Mouse (Mus musculus): ENCODE measurements at regions not wholly inside any gene's neighbourhood (a gene's known extent, or its start where the extent isn't known, plus 50 kb on each side); places are given as distances from the start of the nearest gene placed in this dataset.

DNA sequence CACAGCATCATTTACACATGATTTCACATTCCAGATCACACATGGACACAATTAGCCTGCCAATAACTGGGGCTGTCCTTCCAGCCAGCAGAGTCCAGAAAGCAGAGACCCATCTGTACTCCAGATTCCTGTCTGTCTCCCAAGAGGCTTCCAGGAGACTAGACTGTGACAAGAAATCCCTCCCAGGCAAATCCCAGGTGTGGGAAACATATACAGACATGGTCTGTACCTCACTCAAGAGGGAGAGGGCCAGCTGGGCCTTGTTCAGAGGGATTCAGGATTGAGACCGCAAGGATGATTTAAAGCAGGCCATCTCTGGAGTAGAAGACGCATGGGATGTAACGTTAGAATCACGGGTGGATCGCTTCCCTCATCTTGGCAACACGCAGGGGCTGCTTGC, 182.7 kb upstream of the Prr30 start:
- DNase-seq (ENCODE audit: low spot score in 2 of 2): no peak

DNA sequence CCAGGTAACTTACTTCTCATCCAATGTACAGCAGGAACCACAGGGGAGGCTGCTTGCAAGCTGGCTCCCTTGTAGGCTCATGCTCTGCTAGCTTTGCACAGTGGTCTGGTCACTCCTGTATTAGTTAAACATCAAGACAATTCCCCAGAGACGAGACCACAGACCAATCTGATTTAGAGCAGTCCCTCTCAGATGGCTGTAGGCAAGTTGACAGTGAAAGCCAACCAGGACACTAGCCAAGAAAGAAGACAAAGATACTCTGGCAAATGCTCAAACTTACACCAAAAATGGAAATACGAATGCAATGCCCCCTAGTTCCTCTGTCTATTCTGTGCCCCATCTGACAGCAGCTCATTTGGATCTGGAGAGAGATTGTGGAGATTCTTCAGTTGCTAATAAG, 181.8 kb upstream of the Prr30 start:
- DNase-seq (ENCODE audit: low spot score in 2 of 2): no peak

DNA sequence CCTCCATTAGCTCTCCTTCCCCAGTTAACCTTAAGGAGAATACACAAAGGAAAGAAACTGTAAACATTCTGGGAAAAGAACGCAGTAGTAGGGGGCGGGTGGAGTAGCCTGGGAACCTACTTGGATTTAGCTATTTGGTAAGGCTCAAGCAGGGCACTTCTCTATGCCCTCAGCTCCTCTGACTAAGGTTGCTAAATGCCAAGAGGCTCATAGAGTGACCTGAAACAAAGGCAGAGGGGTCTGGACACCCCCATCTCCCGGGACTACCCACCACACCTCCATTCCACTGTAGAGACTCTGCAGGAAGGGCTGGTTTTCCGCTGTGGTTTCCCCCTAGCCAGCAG, 179.5 kb upstream of the Prr30 start:
- DNase-seq (ENCODE audit: low spot score in 2 of 2): no peak

GRCm38 (mm10) chr14:101378965-101379662, 179.0 kb upstream of the Prr30 start:
- DNase-seq (ENCODE audit: low spot score in 2 of 2): peak; percentile 88 to 91

DNA sequence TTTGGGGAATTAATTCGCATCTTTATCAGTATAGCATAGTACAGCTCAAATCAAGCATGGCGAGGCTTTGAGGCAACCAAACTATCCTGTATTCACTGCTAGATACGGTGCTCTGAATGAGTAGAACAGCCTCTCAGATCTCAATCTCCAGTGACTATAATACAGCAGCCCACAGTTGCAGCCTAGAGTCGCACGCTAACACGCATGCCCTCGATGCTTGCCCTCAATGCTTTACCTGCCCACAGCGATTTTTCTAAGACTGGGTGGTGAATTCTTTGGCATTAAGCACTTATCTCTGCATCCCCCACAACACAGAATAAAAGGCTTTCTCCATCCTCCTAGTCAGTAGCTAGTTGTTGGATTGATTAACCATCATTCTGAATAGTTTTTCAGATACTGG, 178.4 kb upstream of the Prr30 start:
- no peak for DNase-seq (ENCODE audit: low spot score in 2 of 2)

DNA sequence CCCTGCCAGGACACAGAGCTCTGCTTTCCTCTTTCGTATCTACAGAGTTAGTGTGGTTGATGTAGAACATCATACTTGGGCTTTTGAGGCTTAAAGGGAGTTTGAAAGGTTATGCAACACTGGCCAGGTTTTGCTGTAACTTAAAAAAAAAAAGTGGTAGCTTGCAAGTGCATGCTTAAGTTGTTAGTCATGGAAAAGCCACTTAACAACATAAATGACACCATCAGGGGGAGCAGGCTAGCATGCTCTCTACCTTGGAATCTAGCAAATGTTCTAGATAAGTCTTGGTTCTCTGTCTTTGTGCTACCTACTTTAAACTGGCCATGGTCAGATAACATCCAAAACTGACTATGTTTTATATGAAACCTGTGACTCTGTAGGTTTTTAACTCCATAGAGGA, 176.6 kb upstream of the Prr30 start:
- no peak for DNase-seq (ENCODE audit: low spot score in 2 of 2)

DNA sequence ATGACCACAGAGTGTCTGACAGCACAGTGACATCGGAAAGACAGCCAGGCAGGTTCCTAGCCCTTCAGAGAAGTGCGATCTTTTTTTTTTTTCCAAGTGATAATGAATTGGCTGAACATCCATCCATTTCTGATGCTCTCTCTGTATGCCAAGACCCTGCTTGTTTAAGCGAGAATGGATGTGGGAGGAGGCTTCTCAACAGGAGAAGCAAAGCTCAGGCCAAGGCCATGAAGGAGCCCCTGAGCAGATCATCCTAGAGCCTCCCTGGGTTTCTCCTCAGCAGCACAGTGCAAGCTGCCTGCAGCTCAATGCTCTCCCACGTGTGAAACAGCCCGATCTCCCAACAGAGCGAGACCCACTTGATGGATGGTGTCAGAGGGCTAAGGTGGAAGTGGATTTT, 175.7 kb upstream of the Prr30 start:
- DNase-seq (ENCODE audit: low spot score in 2 of 2): no peak

- no peak for DNase-seq (ENCODE audit: low spot score in 2 of 2)
Measured at GRCm38 (mm10) chr14:101373864-101374263, 173.7 kb upstream of the Prr30 start.

- no peak for DNase-seq (ENCODE audit: low spot score in 2 of 2)
Measured at GRCm38 (mm10) chr14:101359860-101360259, 159.7 kb upstream of the Prr30 start.

DNA sequence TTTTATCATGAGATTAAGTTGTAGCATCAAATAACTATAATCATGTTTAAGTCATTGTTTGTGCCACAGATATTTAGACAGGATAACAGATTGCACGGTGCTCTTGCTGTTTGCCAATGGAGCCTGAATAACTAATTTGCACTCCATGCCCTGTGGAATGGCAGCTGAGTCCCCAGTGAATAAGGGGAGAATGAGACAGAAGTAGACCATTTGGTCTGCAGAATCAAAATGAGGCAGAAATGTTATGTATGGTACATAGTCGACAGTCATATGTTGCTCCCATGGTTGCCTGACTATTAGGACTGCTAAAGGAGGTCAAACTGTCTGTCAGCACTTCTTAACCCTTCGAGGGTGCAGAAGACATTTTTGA, 152.9 kb upstream of the Prr30 start:
- no peak for DNase-seq (ENCODE audit: low spot score in 2 of 2)

DNA sequence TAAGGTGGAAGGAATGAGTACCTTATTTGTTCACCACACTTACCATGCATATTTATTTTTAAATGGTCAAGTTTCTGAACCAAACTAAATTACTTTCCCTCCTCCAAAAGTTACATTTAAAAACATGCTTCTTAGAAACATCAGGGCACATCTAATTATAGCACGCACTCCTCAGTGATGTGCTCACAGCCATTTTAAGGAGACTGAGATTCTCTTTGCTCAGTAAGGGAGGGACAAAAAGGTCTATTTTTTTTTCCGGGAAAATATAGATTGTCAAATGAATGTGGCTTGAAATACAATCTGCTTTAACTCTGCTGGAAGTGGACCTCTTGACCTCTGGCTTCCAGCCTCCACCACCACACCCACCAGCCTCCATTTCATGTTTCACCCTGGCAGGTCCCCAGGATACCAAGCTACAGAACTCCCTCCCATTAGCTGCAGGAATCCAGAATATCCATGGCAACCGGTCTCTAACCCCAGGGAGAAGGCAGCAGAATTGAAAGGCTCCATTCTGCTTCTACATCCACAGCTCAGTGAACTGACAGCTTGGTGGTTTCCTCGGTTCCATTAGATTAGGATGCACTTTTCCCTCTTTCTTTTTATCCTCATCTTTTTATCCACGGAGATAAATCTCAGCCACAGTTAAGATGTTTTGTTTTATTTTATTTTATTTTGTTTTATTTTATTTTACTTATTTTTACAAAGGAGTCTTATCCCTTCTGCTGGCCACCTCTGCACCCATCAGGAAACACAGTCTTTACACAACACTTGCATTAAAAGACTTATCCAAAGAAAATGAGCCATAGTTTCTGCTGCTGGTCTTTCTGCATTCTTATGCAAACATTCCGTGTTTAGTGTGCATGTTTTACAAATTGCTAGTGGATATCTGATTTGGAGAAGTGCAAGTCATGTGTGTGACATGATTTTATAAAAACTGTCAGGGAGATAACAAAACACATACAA, 152.2 kb upstream of the Prr30 start:
- peak; percentile 54 to 69 for DNase-seq (ENCODE audit: low spot score in 2 of 2)

DNA sequence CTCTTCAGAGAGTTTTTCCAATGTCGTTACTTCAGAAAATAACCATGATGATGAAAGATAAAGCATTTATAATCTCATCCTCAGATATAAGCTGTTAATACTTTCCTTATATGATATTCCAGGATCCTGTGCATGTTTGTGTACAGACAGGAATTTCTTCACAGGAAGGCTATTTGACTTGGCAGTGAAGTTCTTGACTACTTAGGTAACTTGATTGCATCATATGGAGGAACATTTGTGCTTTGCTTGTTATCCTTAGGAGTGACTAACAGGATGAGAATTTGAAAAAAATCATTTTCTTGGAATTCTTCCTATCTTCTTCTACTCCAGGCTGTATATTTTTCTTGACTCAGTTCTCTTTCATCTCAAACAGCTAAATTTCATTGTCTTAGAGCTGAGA, 140.2 kb upstream of the Prr30 start:
- DNase-seq (ENCODE audit: low spot score in 2 of 2): no peak

- DNase-seq (ENCODE audit: low spot score in 2 of 2): no peak
Measured at GRCm38 (mm10) chr14:101332015-101332414, 131.9 kb upstream of the Prr30 start.

DNA sequence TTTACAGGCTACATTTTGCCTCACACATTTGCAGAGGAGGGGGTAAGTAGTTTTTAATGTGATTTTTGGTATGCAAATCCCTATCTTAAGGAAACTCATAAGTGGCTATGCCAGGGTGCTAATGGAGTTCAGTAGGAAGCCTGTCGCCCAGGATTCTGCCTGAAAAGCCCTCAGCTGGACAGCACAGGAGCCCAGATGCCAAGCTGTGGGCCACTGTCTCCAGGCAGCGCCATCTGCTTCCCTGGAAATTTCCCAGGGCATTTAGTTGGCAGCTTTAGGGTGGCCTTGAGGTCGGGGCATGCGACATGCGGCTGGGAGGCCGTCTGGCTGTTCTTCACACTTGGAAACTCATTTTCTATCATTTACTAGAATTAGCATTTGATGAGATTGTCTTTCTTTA, 127.3 kb upstream of the Prr30 start:
- DNase-seq (ENCODE audit: low spot score in 2 of 2): peak; percentile 24 to 52

GRCm38 (mm10) chr14:101326477-101326941, 126.4 kb upstream of the Prr30 start:
- DNase-seq (ENCODE audit: low spot score in 2 of 2): no peak

- DNase-seq (ENCODE audit: low spot score in 2 of 2): no peak
Measured at GRCm38 (mm10) chr14:101323361-101323760, 123.2 kb upstream of the Prr30 start.

DNA sequence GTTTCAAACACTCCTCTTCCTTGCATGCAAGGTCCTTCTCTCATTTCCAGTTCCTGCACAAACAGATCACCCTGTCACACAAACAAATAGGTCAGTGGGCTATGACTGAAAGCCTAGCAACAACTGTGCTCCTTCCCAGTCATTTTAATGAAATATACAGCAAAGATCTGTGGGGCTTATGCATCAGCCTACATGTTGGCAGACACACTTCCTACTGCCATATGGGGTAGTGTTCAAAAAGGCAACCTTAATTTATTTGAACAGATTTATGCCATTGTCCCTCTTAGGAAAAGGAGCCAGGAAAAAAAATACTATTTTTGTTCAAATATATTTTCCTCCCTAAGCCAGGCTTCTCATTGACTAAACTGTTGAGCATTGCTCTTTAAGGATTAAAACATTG, 107.8 kb upstream of the Prr30 start:
- DNase-seq (ENCODE audit: low spot score in 2 of 2): no peak

DNA sequence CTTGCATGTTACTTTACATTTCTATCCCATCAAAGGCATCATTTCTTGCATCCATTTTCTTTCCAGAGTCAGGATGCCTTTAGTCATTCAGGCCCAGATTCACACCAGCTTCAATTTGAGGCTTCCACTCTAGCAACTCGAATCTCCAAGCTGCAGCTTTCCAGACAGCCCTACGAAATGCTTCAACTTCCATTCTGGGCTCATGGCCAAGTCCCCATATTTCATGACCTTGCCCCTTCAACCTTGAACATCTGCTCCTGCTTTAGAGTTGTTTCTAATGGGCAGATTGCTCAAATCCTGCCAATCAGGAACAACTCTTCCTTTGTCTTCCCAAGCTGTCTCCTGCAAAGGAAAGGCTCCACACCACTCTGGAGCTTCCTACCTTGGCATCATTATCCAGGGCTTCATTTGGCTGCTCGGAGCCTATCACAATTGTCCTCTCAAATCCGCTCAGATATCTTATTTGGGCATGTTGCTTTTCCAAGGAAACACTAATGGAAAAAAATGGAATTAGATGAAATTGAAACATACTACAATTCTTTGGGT, 104.4 kb upstream of the Prr30 start:
- no peak for DNase-seq (ENCODE audit: low spot score in 2 of 2)

- no peak for DNase-seq (ENCODE audit: low spot score in 2 of 2)
Measured at GRCm38 (mm10) chr14:101297841-101298240, 97.7 kb upstream of the Prr30 start.

DNA sequence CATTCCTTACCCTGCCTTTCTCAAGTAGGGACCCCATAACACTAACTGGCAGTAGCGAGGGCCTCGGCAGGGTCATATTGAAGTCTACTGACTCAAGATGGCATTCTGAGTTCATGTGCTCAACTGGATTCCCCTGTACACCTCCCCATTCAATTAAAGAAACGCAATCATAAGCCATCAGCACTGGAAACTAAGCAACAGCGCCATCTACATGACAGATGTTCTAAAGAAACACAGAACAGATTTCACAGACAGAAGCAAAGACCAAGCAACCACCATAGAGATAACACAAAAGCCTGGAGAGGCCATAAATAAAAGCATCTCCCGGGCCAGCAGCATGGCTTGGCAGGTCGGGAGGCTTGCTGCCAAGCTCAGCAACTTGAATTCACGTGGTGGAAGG, 94.6 kb upstream of the Prr30 start:
- peak; percentile 49 to 67 for DNase-seq (ENCODE audit: low spot score in 2 of 2)

DNA sequence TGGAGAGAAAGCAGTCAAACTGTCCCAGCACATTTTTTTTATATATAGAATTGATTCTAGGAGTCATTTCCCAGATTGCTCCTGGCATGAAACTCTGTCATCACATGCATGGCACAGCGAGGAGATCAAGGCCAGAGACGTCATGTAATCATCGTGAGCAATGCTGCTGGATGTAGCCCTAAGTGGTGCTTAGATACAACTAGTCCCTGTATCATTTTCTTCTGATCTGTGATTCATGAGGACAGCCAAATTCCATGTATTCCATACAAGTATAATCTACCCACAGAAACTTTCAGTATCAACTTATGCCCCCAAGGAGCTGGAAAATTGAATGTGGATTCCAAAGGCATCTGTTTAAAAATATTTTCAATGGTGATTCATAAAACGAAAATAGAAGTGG, 87.6 kb upstream of the Prr30 start:
- no peak for DNase-seq (ENCODE audit: low spot score in 2 of 2)

DNA sequence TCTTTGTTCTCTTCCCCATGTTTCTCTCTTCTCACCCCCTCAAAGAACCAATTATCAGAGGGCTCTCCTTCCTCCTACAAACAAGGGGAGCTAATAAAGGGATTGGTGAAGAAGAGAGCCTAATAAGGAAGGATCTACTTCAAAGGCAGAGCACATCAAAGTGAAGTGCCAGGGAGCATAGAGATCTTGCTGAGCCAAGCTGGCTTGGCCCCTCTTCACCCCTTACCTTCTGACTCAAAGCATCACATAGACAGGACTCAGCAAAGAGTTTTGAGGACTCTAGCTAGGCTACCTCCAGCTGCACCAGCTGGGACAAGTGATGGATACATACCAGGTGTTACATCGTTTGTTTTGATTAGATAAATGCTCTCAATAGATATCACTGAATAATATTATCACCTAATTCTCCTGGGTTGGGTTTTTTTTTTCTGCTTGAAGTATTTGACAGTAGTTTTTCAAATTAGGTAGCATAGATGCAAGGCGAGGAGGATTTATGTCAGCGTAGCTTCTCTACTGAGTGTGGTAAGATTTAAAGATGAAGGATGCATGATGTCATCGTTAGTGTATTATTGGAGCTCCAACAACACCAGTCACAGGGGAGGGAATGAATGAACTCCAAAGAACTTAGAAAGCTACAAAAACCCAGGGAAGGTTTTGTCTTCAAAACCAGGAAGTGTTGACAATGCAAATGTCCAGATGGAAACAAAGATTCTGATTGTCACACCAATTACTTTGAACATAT, 69.1 kb upstream of the Prr30 start:
- DNase-seq (ENCODE audit: low spot score in 2 of 2): no peak
